Mouse (Mus musculus) gastrocnemius, postnatal 14 days (tissue): Measurements from ENCODE around the gene BC035044. TPM values are rescaled to one million over a fixed set of nuclear protein-coding genes. Genes with fewer than 3 reads are reported as not detected.
"Not testable (repeated sequence)": the region's sequence is repeated elsewhere in the genome, so short reads cannot be mapped to it uniquely, and the experiment has no call there.

Experiments
- DNase-seq: peaks from one replicate; pipeline ENCODE4 v3.0.0; 2021; ENCODE audit warnings: mixed read lengths
- intact Hi-C: fragments of 180-260 bp; cut with DNase I; formaldehyde crosslinking; loops from one replicate; pipeline ENCODE4 v1.15.1; 2025; ENCODE audit warnings: low total_unique reads
- total RNA-seq, 2 experiments: library from RNA; stranded (reverse); gene quantifications; 2 replicates each; pipeline ENCODE4 v1.2.3; 2021

BC035044 gene
- total RNA-seq, 2 experiments from 2014 or later: 0.13 TPM; not detected in 1

DNA sequence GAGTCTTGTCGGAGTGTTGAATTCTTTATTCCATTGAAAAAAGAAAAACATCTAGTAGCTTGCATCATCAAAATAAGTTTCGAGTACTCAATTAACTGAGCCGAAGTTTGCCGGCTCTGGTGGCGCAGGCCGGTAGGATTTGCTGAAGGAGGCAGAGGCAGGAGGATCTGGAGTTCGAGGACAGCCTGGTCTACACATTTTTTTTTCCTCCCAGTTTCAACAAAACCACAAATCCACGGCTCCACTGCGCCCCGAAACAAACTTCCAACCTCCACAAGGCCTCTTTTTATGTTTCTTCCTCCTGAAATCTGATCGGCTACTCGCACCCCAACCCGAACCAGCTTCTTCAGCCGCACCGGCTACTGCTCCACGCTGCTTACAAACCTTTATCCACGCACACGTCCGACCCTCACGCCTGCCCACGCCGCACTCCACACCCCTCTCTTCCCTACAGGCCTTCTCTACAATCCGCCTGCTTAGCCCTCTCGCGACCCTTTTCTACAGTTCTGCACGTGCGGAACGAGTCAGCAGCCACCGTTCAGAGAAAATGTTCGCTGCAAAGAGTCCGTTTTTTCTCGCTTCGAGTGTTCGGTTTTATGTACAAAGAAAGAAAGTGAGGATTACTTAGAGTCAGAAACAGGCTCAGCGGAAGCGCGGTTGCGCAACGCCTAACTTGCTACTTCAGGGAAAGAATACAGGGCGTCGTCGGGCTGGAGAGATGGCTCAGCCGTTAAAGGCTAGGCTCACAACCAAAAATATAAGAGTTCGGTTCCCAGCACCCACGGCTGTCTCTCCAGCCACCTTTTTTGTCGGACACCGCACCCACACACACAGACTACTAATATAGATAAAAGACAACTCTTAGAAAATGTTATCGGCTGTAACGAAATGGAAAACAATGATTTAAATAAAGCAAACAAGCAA is 52.3 kb downstream of the BC035044 start:
- peak; percentile 81 for DNase-seq
- intact Hi-C loops: loop anchor here (2.0 kb wide), 1 partner anchor 78 kb away; no protein-coding TSS in a partner anchor

GRCm38 (mm10) chr6:128837454-128838341 is 53.2 kb downstream of the BC035044 start:
- no peak for DNase-seq
- intact Hi-C loops: loop anchor here (2.0 kb wide), 1 partner anchor 77 kb away; no protein-coding TSS in a partner anchor

DNA sequence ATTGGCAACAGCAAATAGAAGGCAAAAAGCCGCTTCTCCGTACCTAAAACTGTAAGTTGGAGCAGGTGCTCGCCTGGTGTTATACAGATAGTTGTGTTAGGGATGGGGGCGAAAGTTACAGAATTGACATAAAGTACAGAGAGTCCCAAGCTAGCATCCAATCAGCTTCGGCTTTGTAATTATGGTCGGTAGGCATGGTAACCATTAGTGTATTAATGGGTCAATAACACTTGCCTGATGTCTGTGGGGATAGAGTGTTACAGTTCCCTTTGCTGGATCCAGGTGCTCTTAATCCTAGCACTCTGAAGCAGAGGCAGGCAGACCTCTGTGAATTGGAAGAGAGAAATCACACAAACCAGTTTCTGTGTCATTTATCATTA is 54.0 kb downstream of the BC035044 start:
- no peak for DNase-seq
- intact Hi-C loops: no loop called here

DNA sequence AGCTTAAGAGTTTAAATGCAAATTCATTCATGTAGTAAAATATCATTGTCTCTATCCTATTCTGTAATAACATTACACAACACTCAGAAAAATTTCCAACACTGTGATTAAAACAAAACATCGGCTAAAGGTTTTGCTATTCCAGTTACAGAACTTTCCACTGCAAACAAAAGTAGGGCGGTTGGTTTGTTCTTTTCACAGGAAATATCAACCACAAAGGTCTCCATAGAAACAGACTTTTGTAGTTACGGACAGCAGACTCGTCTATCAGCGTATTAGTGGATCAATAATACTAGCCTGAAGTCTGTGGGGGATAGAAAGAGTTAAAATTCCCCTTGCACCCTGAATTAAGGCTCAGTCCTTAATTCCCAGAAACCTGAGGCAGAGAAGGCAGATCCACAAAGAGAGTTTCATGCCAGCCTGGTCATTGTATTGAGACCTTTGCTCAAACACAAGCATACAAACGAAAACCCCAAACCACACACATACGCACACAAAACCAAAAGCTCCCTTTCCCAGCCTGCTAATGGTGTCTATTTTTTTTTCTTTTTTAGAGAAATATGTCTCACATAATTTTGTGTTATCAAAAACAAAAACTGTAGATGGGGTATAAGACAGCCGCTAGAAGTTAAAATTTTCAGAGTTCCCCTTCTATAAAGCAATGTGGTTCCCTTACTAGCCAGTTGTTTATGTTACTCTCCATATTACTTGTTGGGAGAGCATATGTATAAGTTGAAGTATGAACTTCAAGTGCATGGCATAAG is 54.6 kb downstream of the BC035044 start:
- DNase-seq: no peak
- intact Hi-C loops: no loop called here

GRCm38 (mm10) chr6:128835571-128835970 is 55.4 kb downstream of the BC035044 start:
- intact Hi-C loops: no loop called here

DNA sequence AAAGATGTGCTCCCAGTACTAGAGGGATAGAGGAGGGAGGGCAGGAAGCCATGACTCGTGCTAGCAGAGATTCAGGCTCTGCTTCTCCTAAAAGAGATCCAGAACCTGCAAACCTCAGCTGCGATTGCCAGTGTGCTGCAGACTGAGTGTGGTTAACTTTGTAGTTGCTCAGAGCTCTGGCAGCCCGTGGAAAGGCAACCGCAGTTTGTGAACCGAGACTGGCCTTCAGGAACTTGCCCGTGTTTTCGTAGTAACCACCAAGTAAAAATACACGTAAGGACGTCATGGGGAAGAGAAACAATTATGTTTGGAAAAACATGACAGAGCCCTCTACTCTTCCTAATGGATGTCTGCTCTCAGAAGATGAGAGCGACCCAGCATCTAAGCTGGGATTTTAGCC is 57.9 kb downstream of the BC035044 start:
- intact Hi-C loops: no loop called here
- no peak for DNase-seq

More at GRCm38 (mm10) chr6:128835571-128835970, 55.4 kb downstream of the BC035044 start:
- no peak for DNase-seq

DNA sequence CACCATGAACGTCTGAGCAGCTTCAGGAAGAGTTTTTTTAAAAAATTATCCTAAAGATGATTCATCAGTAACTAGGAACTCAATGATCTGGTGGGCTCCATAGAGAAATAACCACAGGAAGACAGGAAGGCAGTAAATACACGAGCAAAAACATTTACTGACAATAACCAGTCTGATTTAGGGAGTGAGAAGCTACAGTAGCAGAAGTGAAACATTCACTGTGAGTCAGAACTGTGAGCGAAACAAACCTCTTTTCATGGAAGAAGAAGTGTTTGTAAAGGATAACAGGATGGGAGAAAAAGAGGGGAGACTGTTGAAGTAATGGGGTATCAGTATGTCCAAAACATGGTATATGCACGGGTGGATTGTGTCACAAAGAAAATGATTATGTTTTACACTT is 61.1 kb downstream of the BC035044 start:
- no peak for DNase-seq
- intact Hi-C loops: no loop called here

GRCm38 (mm10) chr6:128826781-128827180 is 64.1 kb downstream of the BC035044 start:
- intact Hi-C loops: no loop called here

GRCm38 (mm10) chr6:128826132-128826531 is 64.8 kb downstream of the BC035044 start, which contains the start of the genes Gm44511 and Klrb1b:
TSS of gene Gm44511 (minus strand) at chr6:128826315.
TSS of gene Klrb1b (minus strand) at chr6:128826331.
- intact Hi-C loops: no loop called here
- no peak for DNase-seq

More at GRCm38 (mm10) chr6:128826781-128827180, 64.1 kb downstream of the BC035044 start:
- no peak for DNase-seq

- DNase-seq: no peak
- intact Hi-C loops: no loop called here
These were observed 72.7 kb downstream of the BC035044 start for GRCm38 (mm10) chr6:128818083-128818802.

GRCm38 (mm10) chr6:128808532-128808931 is 82.4 kb downstream of the BC035044 start:
- intact Hi-C loops: loop anchor here (5.0 kb wide), 1 partner anchor 34 kb away; no protein-coding TSS in a partner anchor
- no peak for DNase-seq

- intact Hi-C loops: loop anchor here (5.0 kb wide), 1 partner anchor 35 kb away; no protein-coding TSS in a partner anchor
- DNase-seq: no peak
These were observed 83.9 kb downstream of the BC035044 start for GRCm38 (mm10) chr6:128807021-128807420.

DNA sequence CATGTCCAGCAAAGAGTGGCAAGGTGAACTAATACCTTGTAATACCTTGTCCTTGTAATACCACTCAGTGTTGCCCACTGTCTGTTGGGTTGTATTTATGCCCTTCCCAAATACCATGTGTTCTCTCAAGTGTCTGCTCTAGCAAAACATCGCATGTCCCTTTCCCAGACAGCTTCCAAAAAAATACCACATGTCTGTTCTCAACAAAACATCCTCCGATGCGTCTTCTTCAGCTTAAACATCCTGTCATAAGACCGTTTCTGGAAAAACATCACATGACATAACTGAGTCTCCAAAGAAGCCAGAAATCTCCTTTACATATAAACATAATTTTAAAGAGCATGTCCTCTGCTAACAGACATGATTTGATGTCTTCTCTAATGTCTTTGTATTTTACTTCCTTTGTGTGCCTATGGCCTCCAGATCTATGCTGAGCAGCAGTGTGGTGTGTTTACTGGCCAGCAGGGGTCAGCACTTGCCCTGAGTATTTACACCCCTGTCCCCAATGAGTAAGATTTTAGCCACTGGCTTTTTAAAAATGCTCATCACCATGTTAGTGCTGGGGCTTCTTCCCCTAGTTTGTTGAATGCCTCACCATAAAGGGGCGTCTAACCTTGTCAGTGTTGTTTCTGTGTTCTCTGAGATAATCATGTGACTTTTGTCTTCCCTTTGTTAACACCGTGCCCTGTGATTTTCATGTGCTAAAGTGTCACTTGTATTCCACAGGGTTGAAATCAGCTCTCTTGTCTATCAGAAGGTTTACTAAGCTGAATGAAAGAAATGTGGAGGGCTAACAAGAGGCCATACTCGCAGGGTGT is 85.9 kb downstream of the BC035044 start:
- intact Hi-C loops: loop anchor here (5.0 kb wide), 1 partner anchor 37 kb away; no protein-coding TSS in a partner anchor
- peak; percentile 60 for DNase-seq

GRCm38 (mm10) chr6:128802999-128803857 is 87.7 kb downstream of the BC035044 start:
- intact Hi-C loops: loop anchor here (2.0 kb wide), 1 partner anchor 38 kb away; no protein-coding TSS in a partner anchor
- DNase-seq: peak; percentile 92

DNA sequence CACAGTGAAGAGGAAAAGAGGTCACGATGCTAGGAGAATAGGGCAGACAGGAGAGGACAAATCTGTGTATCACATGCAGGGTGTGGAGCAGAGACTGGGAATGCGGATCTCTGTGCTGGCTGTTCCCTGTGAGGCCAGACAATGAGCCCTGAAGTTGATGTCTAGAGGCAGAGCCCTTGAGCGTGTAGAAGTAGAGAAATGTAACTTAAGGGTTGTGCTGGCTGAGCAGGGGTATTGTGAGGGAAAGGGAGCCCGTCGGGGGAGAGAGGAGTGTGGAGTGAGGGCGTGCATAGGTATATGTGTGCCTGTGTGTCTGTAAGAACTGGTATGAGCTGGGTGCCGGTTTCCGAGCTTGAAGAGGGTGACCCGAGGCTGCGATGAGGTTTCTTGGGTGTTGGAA is 88.4 kb downstream of the BC035044 start:
- DNase-seq: no peak
- intact Hi-C loops: loop anchor here (2.0 kb wide), 1 partner anchor 38 kb away; no protein-coding TSS in a partner anchor

DNA sequence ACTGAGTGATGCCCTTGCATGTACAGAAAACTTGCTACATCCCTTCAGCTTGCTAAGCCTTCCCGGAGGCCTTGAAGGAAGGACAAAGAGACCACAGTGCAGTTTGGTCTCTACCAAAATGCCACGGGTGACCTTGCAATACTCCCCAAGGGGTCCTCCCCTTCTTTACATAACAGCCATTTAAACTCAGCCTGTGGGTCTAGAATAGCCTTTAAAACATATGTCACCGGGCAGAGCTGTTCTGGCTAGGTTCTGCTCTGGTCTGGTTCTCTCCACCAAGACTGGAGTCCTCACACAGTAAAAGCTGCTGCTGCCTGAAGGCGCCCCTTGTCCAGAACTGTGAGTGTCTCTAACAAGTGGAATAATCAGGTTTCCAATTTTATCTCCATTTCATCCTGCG is 90.2 kb downstream of the BC035044 start:
- DNase-seq, intact Hi-C loops: not testable (repeated sequence)

GRCm38 (mm10) chr6:128799896-128800270 is 91.0 kb downstream of the BC035044 start:
- intact Hi-C loops: no loop called here
- no peak for DNase-seq
